Mouse (Mus musculus) MEL (cell line): Measurements from ENCODE around the gene Tprg. TPM values are rescaled to one million over a fixed set of nuclear protein-coding genes. Genes with fewer than 3 reads are reported as not detected.

ENCODE experiments used
- DNase-seq: peaks from one replicate; pipeline ENCODE4 v3.0.0; 2011; ENCODE audit warnings: low read depth, low spot score
- H3K27ac ChIP-seq: 2 replicates; pipeline ENCODE4 v1.5.1; 2012; ENCODE audit warnings: low read depth, mild to moderate bottlenecking, control low read depth, low read length, moderate library complexity; ENCODE audit not compliant: control insufficient read depth
- H3K27me3 ChIP-seq, 2 experiments: fragments of 150-350 bp in 1 of 2; sonication (generic) in 1 of 2; 2 replicates each; pipeline ENCODE4 v1.6.1; 2012; ENCODE audit warnings: low read length in 2 of 2, mild to moderate bottlenecking in 2 of 2, improper control_type of control experiment in 1 of 2, moderate library complexity in 1 of 2; ENCODE audit not compliant: insufficient read depth in 2 of 2, control insufficient read depth in 1 of 2
- H3K36me3 ChIP-seq, 2 experiments: 2 replicates each; pipeline ENCODE4 v1.6.1; 2012 to 2014; ENCODE audit warnings: low read length in 2 of 2, improper control_type of control experiment in 1 of 2, inconsistent platforms in 1 of 2, mild to moderate bottlenecking in 1 of 2; ENCODE audit not compliant: insufficient read depth in 2 of 2, control insufficient read depth in 1 of 2
- H3K4me1 ChIP-seq, 2 experiments: fragments of 150-350 bp in 1 of 2; sonication (generic) in 1 of 2; 2 replicates each; pipeline ENCODE4 v1.6.1; 2012; ENCODE audit warnings: low read length in 2 of 2, improper control_type of control experiment in 1 of 2, mild to moderate bottlenecking in 1 of 2; ENCODE audit not compliant: insufficient read depth in 2 of 2, control insufficient read depth in 1 of 2
- H3K4me3 ChIP-seq, 2 experiments: fragments of 150-350 bp in 1 of 2; sonication (generic) in 1 of 2; 2 replicates each; pipeline ENCODE4 v1.5.1; 2012; ENCODE audit warnings: low read depth in 2 of 2, low read length in 2 of 2, mild to moderate bottlenecking in 2 of 2, moderate library complexity in 2 of 2, control low read depth in 1 of 2, improper control_type of control experiment in 1 of 2; ENCODE audit not compliant: control insufficient read depth in 1 of 2, insufficient read depth in 1 of 2
- H3K79me2 ChIP-seq: 2 replicates; pipeline ENCODE4 v1.6.1; 2012; ENCODE audit warnings: mild to moderate bottlenecking, low read length, moderate library complexity; ENCODE audit not compliant: control insufficient read depth, poor library complexity, insufficient read depth
- H3K9ac ChIP-seq: 2 replicates; pipeline ENCODE4 v1.6.1; 2012; ENCODE audit warnings: low read depth, mild to moderate bottlenecking, control low read depth, low read length, moderate library complexity; ENCODE audit not compliant: control insufficient read depth, poor library complexity, severe bottlenecking
- H3K9me3 ChIP-seq: fragments of 150-350 bp; sonication (generic); replicated peaks from 2 replicates; pipeline ENCODE4 v1.6.1; 2012; ENCODE audit warnings: mild to moderate bottlenecking, low read length, improper control_type of control experiment, moderate library complexity; ENCODE audit not compliant: insufficient read depth
- CHD1 ChIP-seq: IDR thresholded peaks from 2 replicates; pipeline ENCODE4 v1.6.1; 2012; ENCODE audit warnings: low read depth, mild to moderate bottlenecking, inconsistent platforms, low read length, improper control_type of control experiment
- CTCF ChIP-seq, 3 experiments: IDR thresholded peaks in 2 of 3; conservative IDR thresholded peaks in 1 of 3; 2 replicates each; pipeline ENCODE4 v1.5.1; 2011 to 2012; ENCODE audit warnings: low read length in 3 of 3, low read depth in 2 of 3, mild to moderate bottlenecking in 2 of 3, improper control_type of control experiment in 1 of 3, inconsistent platforms in 1 of 3, mixed read lengths in 1 of 3, moderate library complexity in 1 of 3; ENCODE audit not compliant: control insufficient read depth in 1 of 3, insufficient read depth in 1 of 3, poor library complexity in 1 of 3, severe bottlenecking in 1 of 3
- ETS1 ChIP-seq: IDR thresholded peaks from 2 replicates; pipeline ENCODE4 v1.6.1; 2012; ENCODE audit warnings: low read depth, mild to moderate bottlenecking, inconsistent platforms, low read length, improper control_type of control experiment, moderate library complexity
- HCFC1 ChIP-seq: IDR thresholded peaks from 2 replicates; pipeline ENCODE4 v1.6.1; 2012; ENCODE audit warnings: low read depth, mild to moderate bottlenecking, inconsistent platforms, low read length, improper control_type of control experiment, moderate library complexity
- KAT2A ChIP-seq: conservative IDR thresholded peaks from 2 replicates; pipeline ENCODE4 v1.6.1; 2012; ENCODE audit warnings: low read depth, low read length, improper control_type of control experiment, inconsistent platforms
- MAFK ChIP-seq: IDR thresholded peaks from 2 replicates; pipeline ENCODE4 v1.6.1; 2011; ENCODE audit warnings: low read depth, mild to moderate bottlenecking, low read length, improper control_type of control experiment, borderline replicate concordance
- MAX ChIP-seq: IDR thresholded peaks from 2 replicates; pipeline ENCODE4 v1.6.1; 2011; ENCODE audit warnings: low read length, improper control_type of control experiment
- MAZ ChIP-seq: IDR thresholded peaks from 2 replicates; pipeline ENCODE4 v1.6.1; 2012; ENCODE audit warnings: low read depth, mild to moderate bottlenecking, inconsistent platforms, low read length, improper control_type of control experiment
- MEF2A ChIP-seq: IDR thresholded peaks from 2 replicates; pipeline ENCODE4 v1.6.1; 2014; ENCODE audit warnings: low read depth, mild to moderate bottlenecking, inconsistent platforms, low read length, improper control_type of control experiment; ENCODE audit not compliant: poor library complexity, insufficient replicate concordance, severe bottlenecking; ENCODE audit errors: extremely low read depth
- MXI1 ChIP-seq: IDR thresholded peaks from 2 replicates; pipeline ENCODE4 v1.6.1; 2011; ENCODE audit warnings: mild to moderate bottlenecking, low read depth, low read length, improper control_type of control experiment
- MYB ChIP-seq: IDR thresholded peaks from 2 replicates; pipeline ENCODE4 v1.6.1; 2011; ENCODE audit warnings: mild to moderate bottlenecking, low read depth, low read length, improper control_type of control experiment
- MYC ChIP-seq: IDR thresholded peaks from 2 replicates; pipeline ENCODE4 v1.6.1; 2011; ENCODE audit warnings: low read depth, mild to moderate bottlenecking, low read length, improper control_type of control experiment, moderate library complexity
- NRF1 ChIP-seq: IDR thresholded peaks from 2 replicates; pipeline ENCODE4 v1.6.1; 2014; ENCODE audit warnings: low read depth, mild to moderate bottlenecking, inconsistent platforms, low read length, improper control_type of control experiment, moderate library complexity; ENCODE audit not compliant: poor library complexity, insufficient read depth, severe bottlenecking
- POLR2A ChIP-seq, 2 experiments: IDR thresholded peaks; 2 replicates each; pipeline ENCODE4 v1.6.1; 2011 to 2012; ENCODE audit warnings: low read length in 2 of 2, mild to moderate bottlenecking in 2 of 2, control low read depth in 1 of 2, improper control_type of control experiment in 1 of 2, low read depth in 1 of 2, moderate library complexity in 1 of 2; ENCODE audit not compliant: control insufficient read depth in 1 of 2, insufficient read depth in 1 of 2, poor library complexity in 1 of 2
- POLR2AphosphoS2 ChIP-seq: IDR thresholded peaks from 2 replicates; pipeline ENCODE4 v1.6.1; 2011; ENCODE audit warnings: low read length, improper control_type of control experiment
- RAD21 ChIP-seq: IDR thresholded peaks from 2 replicates; pipeline ENCODE4 v1.6.1; 2011; ENCODE audit warnings: mild to moderate bottlenecking, low read depth, low read length, improper control_type of control experiment
- TAL1 ChIP-seq: IDR thresholded peaks from 2 replicates; pipeline ENCODE4 v1.6.1; 2012; ENCODE audit warnings: mild to moderate bottlenecking, inconsistent platforms, low read length, moderate library complexity, mixed read lengths
- ZMIZ1 ChIP-seq: IDR thresholded peaks from 2 replicates; pipeline ENCODE4 v1.6.1; 2012; ENCODE audit warnings: low read depth, mild to moderate bottlenecking, inconsistent platforms, low read length, improper control_type of control experiment, moderate library complexity
- ZNF384 ChIP-seq: IDR thresholded peaks from 2 replicates; pipeline ENCODE4 v1.6.1; 2012; ENCODE audit warnings: low read depth, mild to moderate bottlenecking, inconsistent platforms, low read length, improper control_type of control experiment
- polyA plus RNA-seq, 2 experiments: library from polyadenylated mRNA; stranded (reverse) in 1 of 2; unstranded in 1 of 2; fragments of >175 nt in 1 of 2; fragments of >200 nt in 1 of 2; gene quantifications; 2 replicates each; pipeline versions ENCODE4 v1.2.1 to v1.2.4; 2012; ENCODE audit warnings: low replicate concordance in 2 of 2, low read depth in 1 of 2; ENCODE audit not compliant: insufficient read length in 2 of 2, insufficient read depth in 1 of 2, missing spikeins in 1 of 2
- total RNA-seq: library from RNA; depleted of rRNA; stranded (reverse); fragments of 300-350 nt; gene quantifications from 2 replicates; pipeline ENCODE4 v1.2.3, GENCODE M21; 2012

Gene Tprg
- total and polyA plus RNA-seq, 3 experiments = not detected

- no peak for DNase-seq
Measured at GRCm38 (mm10) chr16:25255603-25256260, 30.9 kb upstream of the Tprg start.

GRCm38 (mm10) chr16:25262306-25262705 lies 24.3 kb upstream of the Tprg start:
- no peaks in the 10 kb centered on the region for H3K9me3 ChIP-seq
- DNase-seq = no peak
- TF ChIP-seq KAT2A = no peak
- no peak for TF ChIP-seq POLR2AphosphoS2
- H3K4me1 ChIP-seq = no peaks in the 10 kb centered on the region
- no peak overlapping the region for H3K27ac ChIP-seq
- H3K4me3 ChIP-seq = no peak overlapping the region
- no peaks in the 10 kb centered on the region for H3K27me3 ChIP-seq
- no peaks in the 10 kb centered on the region for H3K79me2 ChIP-seq
- no peak overlapping the region for H3K9ac ChIP-seq
- H3K36me3 ChIP-seq = no peaks in the 10 kb centered on the region

More at GRCm38 (mm10) chr16:25255603-25256260, 30.9 kb upstream of the Tprg start:
- TF ChIP-seq MAX (no peak), MAZ (no peak), NRF1 (no peak), POLR2A (IDR thresholded peaks at IDR 0.05; ENCODE audit: control insufficient read depth in 1 of 2, insufficient read depth in 1 of 2, low read depth in 1 of 2, low read length in 2 of 2, poor library complexity in 1 of 2) (no peak), MYC (no peak), RAD21 (no peak), MXI1 (no peak), ZMIZ1 (no peak), MEF2A (no peak), HCFC1 (no peak), MAFK (no peak), TAL1 (no peak), MYB (no peak), ETS1 (no peak), ZNF384 (no peak), CTCF (IDR thresholded peaks at IDR 0.05 in 2 of 3, conservative IDR thresholded peaks at IDR 0.05 in 1 of 3; ENCODE audit: control insufficient read depth in 1 of 3, insufficient read depth in 1 of 3, low read depth in 2 of 3, low read length in 3 of 3, poor library complexity in 1 of 3, severe bottlenecking in 1 of 3) (no peak), CHD1 (no peak)
- H3K4me1 ChIP-seq = no peaks in the 10 kb centered on the region
- H3K4me3 ChIP-seq = no peak overlapping the region
- no peaks in the 10 kb centered on the region for H3K79me2 ChIP-seq
- H3K36me3 ChIP-seq = no peaks in the 10 kb centered on the region
- H3K9ac ChIP-seq = no peak overlapping the region
- H3K9me3 ChIP-seq = no peaks in the 10 kb centered on the region
- H3K27me3 ChIP-seq = no peaks in the 10 kb centered on the region
- H3K27ac ChIP-seq = no peak overlapping the region
